Mouse (Mus musculus) heart, embryonic 16.5 days (tissue): ENCODE measurements around the gene Arhgap28. TPM values are rescaled to one million over a fixed set of nuclear protein-coding genes. Genes with fewer than 3 reads are reported as not detected.

ENCODE experiments used
- ATAC-seq: fragments of 200-750 bp; cut with Nextera tagmentation; replicated peaks from 2 replicates; pipeline ENCODE4 v1.8.0; 2017; ENCODE audit warnings: moderate number of reproducible peaks; ENCODE audit not compliant: insufficient read depth, low FRiP score; ENCODE audit errors: extremely low read depth
- H3K27ac ChIP-seq: fragments of 300-500 bp; sonication (generic); 2 replicates; pipeline ENCODE4 v1.5.1; 2014; ENCODE audit warnings: mild to moderate bottlenecking, low read length, control low read depth, moderate library complexity
- H3K27me3 ChIP-seq: fragments of 300-500 bp; sonication (generic); 2 replicates; pipeline ENCODE4 v1.6.1; 2014; ENCODE audit warnings: low read length, mixed read lengths; ENCODE audit not compliant: control insufficient read depth, insufficient read depth
- H3K36me3 ChIP-seq: fragments of 300-500 bp; sonication (generic); 2 replicates; pipeline ENCODE4 v1.6.1; 2014; ENCODE audit not compliant: control insufficient read depth, insufficient read depth
- H3K4me1 ChIP-seq: fragments of 300-500 bp; sonication (generic); 2 replicates; pipeline ENCODE4 v1.6.1; 2014; ENCODE audit warnings: low read length, mixed read lengths; ENCODE audit not compliant: control insufficient read depth, insufficient read depth
- H3K4me2 ChIP-seq: fragments of 300-500 bp; sonication (generic); 2 replicates; pipeline ENCODE4 v1.6.1; 2014; ENCODE audit warnings: low read depth, mild to moderate bottlenecking, control low read depth, low read length
- H3K4me3 ChIP-seq: fragments of 300-500 bp; sonication (generic); 2 replicates; pipeline ENCODE4 v1.5.1; 2014; ENCODE audit warnings: mild to moderate bottlenecking, control low read depth, low read length
- H3K9ac ChIP-seq: fragments of 300-500 bp; sonication (generic); 2 replicates; pipeline ENCODE4 v1.6.1; 2014; ENCODE audit warnings: low read length, control low read depth
- H3K9me3 ChIP-seq: fragments of 300-500 bp; sonication (generic); replicated peaks from 2 replicates; pipeline ENCODE4 v1.6.1; 2016; ENCODE audit warnings: low read length; ENCODE audit not compliant: control insufficient read depth
- WGBS: fragments of 180-500 bp; shearing (Covaris S2); extraction: QIAGEN DNeasy Blood & Tissue Kit; methylation state at CpG from one replicate; pipeline ENCODE4 v1.1.7; 2014; 5-methylcytosine and 5-hydroxymethylcytosine counted together
- polyA plus RNA-seq: library from polyadenylated mRNA; unstranded; fragments of >200 nt; fragmentation: Nextera tagmentation; extraction: Ambion mirVana; gene quantifications from 2 replicates; pipeline ENCODE4 v1.2.1, GENCODE M21; 2015

The Arhgap28 gene
- polyA plus RNA-seq, 1 experiment from 2014 or later = 10.5 TPM

DNA sequence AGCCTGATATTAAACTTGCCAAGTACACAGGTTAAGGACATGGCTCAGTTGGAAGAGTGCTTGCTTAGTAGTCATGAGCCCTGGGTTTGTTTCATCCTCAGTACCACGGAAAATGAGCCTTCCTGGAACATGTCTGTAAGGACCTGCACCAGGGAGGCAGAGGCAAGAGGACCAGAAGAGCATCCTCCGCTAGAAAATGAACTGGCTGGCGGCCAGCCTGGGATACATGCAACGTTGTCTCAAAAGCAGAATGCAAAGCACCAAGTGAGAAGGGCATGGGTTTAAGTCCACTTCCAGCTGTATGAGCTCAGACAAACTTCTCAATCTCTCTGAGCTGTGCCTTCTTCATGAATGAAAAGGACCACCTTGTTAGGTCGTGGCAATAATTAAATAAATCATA is 49.0 kb downstream of the Arhgap28 start:
- ATAC-seq = no peak
- Histone ChIP-seq H3K36me3 (no peaks in the 10 kb centered on the region), H3K27ac (no peak overlapping the region), H3K27me3 (no peaks in the 10 kb centered on the region), H3K9me3 (no peaks in the 10 kb centered on the region), H3K9ac (no peak overlapping the region), H3K4me1 (peaks cover 12% of the 10 kb centered on the region), H3K4me2 (no peak overlapping the region), H3K4me3 (no peak overlapping the region)
- WGBS = 66% methylated on average over 5 of the region's 5 CpGs

DNA sequence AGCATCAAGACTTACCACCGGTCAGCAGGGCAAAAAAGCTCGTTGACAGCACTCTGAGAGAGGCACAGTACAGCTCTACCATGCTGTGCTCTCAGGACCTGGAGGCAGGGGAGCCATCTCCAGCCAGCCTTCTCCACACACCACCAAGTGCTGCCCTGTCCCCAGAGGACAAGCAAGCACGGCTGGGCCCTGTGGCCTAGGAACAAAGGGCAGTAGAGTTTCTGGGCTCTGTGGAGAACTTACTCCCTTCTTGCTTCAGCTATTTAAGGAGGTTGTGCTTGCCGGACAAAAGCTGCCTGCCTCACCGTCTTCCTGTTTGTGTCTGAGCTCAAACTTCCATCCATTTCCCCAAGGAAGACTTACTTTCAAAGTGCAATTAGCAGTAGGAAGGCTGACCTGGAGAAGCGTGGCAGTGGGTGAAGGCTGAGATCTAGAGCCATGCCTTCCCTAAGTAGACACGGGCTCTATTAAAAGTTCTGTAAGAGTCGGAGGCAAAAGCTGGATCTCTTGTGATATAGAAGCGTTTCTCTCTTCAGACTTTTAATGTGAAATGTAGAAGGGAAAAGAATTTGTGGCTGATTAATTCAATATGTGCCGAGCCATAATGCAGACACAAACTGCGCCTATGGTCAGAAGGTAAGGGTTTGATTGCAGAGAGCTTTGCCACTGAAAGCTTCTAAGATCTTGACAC is 53.3 kb downstream of the Arhgap28 start:
- Histone ChIP-seq H3K9me3 (no peaks in the 10 kb centered on the region), H3K27ac (peak overlapping the region; percentile 72), H3K4me2 (peak overlapping the region; percentile 38), H3K9ac (peak overlapping the region; percentile 59), H3K27me3 (no peaks in the 10 kb centered on the region), H3K4me1 (peaks cover 11% of the 10 kb centered on the region; the same call in 1 of the 2 replicates), H3K36me3 (no peaks in the 10 kb centered on the region), H3K4me3 (peak overlapping the region; percentile 33)
- no peak for ATAC-seq
- WGBS = 40% methylated on average over 11 of the region's 11 CpGs

DNA sequence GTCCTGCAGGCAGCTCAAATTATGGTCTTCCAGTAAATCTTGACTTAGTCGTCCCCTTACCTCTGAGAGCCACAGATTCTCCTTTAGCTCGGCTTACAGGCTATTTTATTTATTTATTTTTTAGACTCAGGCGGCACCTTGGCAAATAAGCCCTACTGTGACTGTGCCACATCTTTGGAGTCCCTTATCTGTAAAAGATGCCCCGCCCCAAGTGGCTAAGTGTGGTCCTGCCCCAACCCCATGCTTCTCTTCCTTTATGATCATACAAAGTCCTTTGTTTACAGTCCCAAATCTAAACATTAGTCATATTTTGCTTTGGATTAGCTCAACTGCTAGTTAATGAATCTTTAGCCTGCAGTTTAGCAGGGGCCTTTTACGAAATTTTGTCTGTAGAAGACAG is 55.3 kb downstream of the Arhgap28 start:
- Histone ChIP-seq H3K4me1 (peaks cover 8% of the 10 kb centered on the region; the same call in 1 of the 2 replicates), H3K27ac (no peak overlapping the region), H3K4me2 (no peak overlapping the region), H3K9ac (no peak overlapping the region), H3K9me3 (no peaks in the 10 kb centered on the region), H3K4me3 (no peak overlapping the region), H3K36me3 (no peaks in the 10 kb centered on the region), H3K27me3 (no peaks in the 10 kb centered on the region)
- no peak for ATAC-seq
- WGBS = 56% methylated on average over 5 of the region's 5 CpGs

DNA sequence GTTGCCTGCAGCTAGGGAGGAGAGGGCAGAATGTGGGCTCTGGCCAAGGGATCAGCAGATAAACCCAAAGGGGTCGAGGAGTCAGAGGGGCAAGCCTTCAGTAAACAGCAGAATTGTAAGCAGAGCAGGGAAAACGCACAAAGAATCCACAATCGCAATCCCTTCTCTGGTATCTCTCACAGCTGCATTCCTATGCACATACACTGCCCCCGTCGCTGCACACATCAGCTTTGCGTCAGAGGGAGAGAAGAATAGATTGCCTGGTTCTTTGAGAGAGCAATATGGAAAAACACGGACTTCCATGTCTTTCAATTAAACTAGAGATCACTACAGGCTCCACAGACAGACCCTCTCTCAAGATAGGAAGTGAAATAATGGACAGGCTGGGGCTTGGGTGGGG is 58.5 kb downstream of the Arhgap28 start:
- ATAC-seq = 0 out of 2 replicates have a peak, but pooled peaks have one; percentile 28
- Histone ChIP-seq H3K36me3 (no peaks in the 10 kb centered on the region), H3K9ac (0 out of 2 replicates have a peak overlapping the region, but pooled peaks have one; percentile 21), H3K27ac (peak overlapping the region; percentile 40), H3K4me3 (no peak overlapping the region), H3K9me3 (no peaks in the 10 kb centered on the region), H3K27me3 (no peaks in the 10 kb centered on the region), H3K4me2 (peak overlapping the region; percentile 32), H3K4me1 (peaks cover 5% of the 10 kb centered on the region; the same call in 1 of the 2 replicates)
- 20% methylated on average over 7 of the region's 7 CpGs for WGBS

DNA sequence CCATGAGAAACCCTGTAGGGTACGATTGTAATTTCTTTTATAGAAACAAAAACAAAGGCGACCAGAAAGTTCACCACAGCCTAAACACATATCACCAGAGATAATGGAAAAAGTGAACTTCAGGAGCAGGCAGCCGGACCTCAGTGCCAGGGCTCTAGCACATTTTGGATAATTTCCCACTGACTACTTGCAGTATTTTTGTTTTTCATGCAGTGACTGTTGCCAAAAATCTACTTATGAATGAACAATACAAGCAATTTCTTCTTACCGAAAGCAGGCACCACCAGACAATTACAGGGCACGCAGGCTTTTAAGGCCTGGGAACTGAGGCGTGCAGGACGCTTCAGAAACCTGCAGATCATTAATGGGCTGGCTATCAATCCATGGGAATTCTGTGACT is 59.7 kb downstream of the Arhgap28 start:
- no peaks in the 10 kb centered on the region for H3K9me3 ChIP-seq
- H3K27me3 ChIP-seq = no peaks in the 10 kb centered on the region
- H3K4me2 ChIP-seq = no peak overlapping the region
- no peak overlapping the region for H3K4me3 ChIP-seq
- H3K9ac ChIP-seq = no peak overlapping the region
- no peaks in the 10 kb centered on the region for H3K36me3 ChIP-seq
- H3K27ac ChIP-seq = no peak overlapping the region
- ATAC-seq = no peak
- 72% methylated on average over 7 of the region's 7 CpGs for WGBS
- peaks cover 2% of the 10 kb centered on the region; the same call in 1 of the 2 replicates for H3K4me1 ChIP-seq

DNA sequence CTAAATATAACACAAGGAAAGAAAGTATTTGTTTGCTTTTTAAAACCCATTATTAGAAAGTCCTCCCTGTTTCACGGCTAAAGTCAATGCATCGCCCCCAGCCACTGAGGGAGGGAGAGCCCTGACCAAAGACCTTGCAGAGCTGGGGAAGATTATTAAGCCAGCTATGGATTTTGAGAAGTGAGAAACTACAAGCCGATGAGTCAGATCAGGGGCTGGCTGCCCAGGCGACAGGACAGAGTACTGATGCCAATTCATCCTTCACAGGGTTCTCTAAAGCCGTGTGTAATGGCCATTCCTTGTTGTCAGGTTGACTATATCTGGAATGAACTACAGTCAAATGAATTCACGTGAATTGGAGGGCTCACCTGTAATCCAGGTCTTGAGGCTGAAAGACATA is 62.9 kb downstream of the Arhgap28 start:
- no peak overlapping the region for H3K9ac ChIP-seq
- no peak overlapping the region for H3K27ac ChIP-seq
- H3K9me3 ChIP-seq = no peaks in the 10 kb centered on the region
- H3K4me3 ChIP-seq = no peak overlapping the region
- no peak overlapping the region for H3K4me2 ChIP-seq
- H3K4me1 ChIP-seq = peaks cover 2% of the 10 kb centered on the region; the same call in 1 of the 2 replicates
- WGBS = 80% methylated on average over 6 of the region's 6 CpGs
- H3K27me3 ChIP-seq = no peaks in the 10 kb centered on the region
- H3K36me3 ChIP-seq = no peaks in the 10 kb centered on the region
- no peak for ATAC-seq

DNA sequence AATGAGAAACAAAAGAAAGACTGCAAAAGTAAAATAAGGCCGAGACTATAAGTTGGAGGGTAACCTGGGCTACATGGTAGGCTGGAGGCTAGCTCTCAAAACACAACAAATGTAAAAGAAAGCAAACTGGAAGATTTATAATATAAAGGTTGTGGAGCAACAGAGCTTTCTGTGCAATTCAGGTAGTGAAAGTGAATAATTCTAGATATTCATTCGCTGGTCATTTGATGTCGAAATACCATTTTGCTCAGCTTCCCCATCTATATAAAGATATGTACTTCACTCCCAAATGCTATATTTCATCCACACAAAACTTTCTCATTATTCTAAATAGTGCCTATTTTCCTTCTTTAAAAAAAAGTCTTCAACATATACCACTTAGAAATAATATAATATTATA is 66.9 kb downstream of the Arhgap28 start:
- Histone ChIP-seq H3K27ac (no peak overlapping the region), H3K4me3 (no peak overlapping the region), H3K4me1 (no peaks in the 10 kb centered on the region), H3K27me3 (no peaks in the 10 kb centered on the region), H3K36me3 (no peaks in the 10 kb centered on the region), H3K9ac (no peak overlapping the region), H3K4me2 (no peak overlapping the region), H3K9me3 (no peaks in the 10 kb centered on the region)
- 97% methylated on average over 3 of the region's 3 CpGs for WGBS
- no peak for ATAC-seq

DNA sequence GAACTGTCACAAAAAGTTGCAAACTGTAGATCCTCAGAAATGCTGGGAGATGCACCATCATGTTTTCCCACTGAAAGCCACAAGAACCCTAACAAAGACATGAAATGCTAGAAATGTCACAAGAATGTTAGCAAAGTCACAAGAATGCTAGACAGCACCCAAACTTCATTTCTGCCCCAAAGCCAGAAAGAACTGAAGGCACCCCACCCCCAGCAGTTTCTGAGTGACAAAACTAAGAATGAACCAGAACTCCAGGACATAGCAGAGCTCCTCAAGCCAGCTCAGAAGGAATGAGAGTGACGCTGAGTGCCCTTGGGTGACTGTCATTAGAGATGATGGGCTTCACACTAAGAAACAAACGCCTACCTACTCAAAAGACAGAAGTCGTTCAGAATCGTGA is 68.4 kb downstream of the Arhgap28 start:
- no peaks in the 10 kb centered on the region for H3K36me3 ChIP-seq

DNA sequence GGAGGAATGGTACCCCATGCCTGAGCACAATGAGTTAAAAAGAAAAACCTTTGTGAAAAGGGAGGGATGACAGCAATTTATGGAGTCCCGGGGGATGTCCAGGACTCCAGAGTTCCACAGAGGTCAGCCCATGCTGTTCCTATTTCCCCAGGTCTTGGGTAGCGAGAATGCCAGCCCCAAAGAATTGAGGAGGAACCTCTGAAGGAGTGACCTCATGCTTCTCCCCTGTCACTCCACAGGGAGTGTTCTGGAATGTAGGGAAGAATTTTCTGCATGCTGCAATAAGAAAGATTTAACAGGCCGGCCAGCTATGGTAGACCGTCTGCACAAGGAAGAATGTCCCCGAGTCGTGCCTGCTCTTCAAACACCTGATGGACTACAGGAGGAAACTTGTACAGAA is 72.5 kb downstream of the Arhgap28 start:
- Histone ChIP-seq H3K4me3 (no peak overlapping the region), H3K4me2 (no peak overlapping the region), H3K27me3 (no peaks in the 10 kb centered on the region), H3K27ac (no peak overlapping the region), H3K9ac (no peak overlapping the region), H3K36me3 (no peaks in the 10 kb centered on the region), H3K4me1 (no peaks in the 10 kb centered on the region), H3K9me3 (no peaks in the 10 kb centered on the region)
- no peak for ATAC-seq
- 57% methylated on average over 6 of the region's 6 CpGs for WGBS

More for the DNA sequence above, 68.4 kb downstream of the Arhgap28 start:
- Histone ChIP-seq H3K9me3 (no peaks in the 10 kb centered on the region), H3K27ac (no peak overlapping the region), H3K4me3 (no peak overlapping the region), H3K27me3 (no peaks in the 10 kb centered on the region), H3K4me2 (no peak overlapping the region), H3K4me1 (no peaks in the 10 kb centered on the region), H3K9ac (no peak overlapping the region)
- WGBS = 87% methylated on average over 4 of the region's 4 CpGs
- no peak for ATAC-seq
